Mouse (Mus musculus): ENCODE measurements at regions not wholly inside any gene's neighbourhood (a gene's known extent, or its start where the extent isn't known, plus 50 kb on each side); places are given as distances from the start of the nearest gene placed in this dataset.

DNA sequence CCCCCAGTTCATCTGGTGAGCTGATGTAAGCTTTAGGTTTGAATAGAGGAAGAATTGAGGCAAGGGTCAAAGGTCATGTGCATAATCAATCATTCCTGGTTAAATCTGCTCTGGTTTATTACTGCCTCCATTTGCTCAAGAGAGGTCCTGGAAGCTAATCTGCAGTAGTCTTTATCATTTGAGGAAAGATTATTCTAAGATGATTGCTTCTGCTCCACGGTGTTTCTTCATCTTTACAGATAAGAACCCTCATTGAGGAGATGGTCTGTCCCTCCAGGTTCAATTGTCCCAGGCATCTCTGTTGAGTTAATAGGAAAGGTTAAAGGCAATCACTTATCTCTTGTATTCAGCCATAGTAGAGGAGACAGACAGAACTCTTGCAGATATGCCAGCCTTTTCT, 3557.5 kb upstream of the Gm6569 start:
- DNase-seq = no peak
- intact Hi-C loops (cut with DNase I) = no loop called here

DNA sequence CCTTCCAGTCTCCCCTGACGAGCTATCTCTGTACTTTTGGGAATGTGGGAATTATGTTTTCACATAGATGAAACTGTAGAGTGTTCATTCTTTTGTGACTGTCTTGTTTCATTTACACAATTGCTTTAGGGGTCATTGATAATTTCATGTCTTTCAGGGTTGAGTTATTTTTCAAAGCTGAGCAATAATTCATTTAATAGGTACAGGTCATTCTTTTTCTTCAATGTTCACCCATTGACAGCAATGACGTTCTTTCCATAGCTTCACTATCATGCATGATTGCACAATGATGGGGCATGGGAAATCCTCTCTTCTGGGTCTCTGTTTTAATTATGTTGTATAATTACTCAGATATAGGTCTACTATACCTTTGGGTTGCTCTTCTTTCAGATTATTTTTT, 3512.6 kb upstream of the Gm6569 start:
- no peak for DNase-seq
- intact Hi-C loops (cut with DNase I) = no loop called here

DNA sequence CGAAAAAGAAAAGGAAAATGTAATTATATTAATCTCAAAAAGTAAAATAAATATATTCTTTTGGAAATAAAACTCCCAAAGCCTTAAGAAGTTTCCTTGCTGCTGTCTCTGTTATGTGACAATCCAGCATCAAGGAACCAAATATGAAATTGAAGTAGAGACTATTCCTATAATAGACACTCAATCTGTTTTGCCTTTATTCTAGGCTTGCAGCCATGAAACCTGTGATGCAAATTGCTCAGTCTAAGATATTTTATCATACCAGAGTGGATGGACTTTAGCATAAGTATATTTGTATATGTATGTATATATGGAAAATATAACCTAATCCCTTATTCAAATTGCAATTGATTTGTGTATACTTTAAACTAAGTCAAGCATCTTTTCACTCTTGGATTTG, 3495.1 kb upstream of the Gm6569 start:
- intact Hi-C loops (cut with DNase I) = no loop called here
- DNase-seq = no peak

DNA sequence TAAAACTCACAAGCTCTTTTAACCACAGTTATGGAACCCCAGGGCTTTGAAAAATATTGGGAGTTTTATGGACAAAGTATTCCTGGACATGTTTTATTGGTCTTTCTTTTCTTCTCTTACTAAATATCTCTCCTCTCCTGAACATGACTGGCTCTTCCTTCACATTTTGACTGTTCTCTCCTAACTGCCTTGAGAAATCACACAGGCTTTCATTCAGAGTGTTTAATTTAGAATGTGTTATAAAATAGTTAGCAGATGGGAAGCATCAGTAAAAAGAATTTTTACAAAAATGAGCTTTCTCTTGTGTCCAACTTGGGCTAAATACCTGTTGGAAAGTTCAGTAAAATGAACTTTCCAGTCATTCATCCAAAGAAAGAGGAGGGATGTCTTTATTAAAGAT, 3493.0 kb upstream of the Gm6569 start:
- no peak for DNase-seq

DNA sequence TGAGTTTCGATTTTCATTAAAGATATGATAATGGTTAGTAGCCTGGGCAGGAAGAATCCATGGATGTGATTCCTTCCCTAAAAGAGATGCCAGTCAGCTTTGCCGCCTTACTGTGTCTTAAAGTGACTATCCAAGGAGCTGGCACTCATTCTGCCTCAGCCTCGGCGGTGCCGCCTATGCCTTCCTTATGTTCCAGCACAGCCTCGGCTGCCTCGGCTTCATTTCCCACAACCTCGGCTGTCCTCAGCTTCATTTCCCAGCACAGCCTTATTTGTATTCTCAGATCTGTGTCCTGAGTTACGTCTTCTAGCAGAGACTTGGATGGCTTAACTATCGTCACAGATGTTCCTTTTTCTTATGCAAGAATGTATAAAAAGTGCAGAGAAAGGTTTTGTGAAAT, 3476.4 kb upstream of the Gm6569 start:
- intact Hi-C loops (cut with DNase I) = no loop called here

More for the DNA sequence above, 3493.0 kb upstream of the Gm6569 start:
- intact Hi-C loops (cut with DNase I) = no loop called here

DNA sequence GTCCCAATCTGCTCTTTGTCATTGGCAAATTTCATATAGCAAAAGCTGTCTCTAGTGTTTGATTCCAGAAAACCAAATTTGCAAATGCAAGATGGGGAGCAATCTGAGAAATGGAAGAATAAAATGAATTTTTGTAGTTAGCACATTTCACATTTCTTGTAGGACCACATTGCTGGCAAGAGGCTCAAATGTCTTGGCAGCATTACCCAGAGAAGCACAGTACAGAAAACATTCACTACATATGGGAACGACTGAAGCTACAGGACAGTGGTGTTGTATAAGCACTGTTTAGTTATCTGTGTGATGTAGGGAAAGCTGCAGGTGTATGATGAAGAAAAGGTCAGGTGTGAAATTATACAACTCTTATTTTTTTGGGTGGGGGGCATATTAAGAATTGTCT, 3449.7 kb upstream of the Gm6569 start:
- DNase-seq = no peak
- intact Hi-C loops (cut with DNase I) = loop anchor here (5.0 kb wide), 1 partner anchor 302 kb away; no protein-coding TSS in a partner anchor

More for the DNA sequence above, 3476.4 kb upstream of the Gm6569 start:
- DNase-seq = no peak

DNA sequence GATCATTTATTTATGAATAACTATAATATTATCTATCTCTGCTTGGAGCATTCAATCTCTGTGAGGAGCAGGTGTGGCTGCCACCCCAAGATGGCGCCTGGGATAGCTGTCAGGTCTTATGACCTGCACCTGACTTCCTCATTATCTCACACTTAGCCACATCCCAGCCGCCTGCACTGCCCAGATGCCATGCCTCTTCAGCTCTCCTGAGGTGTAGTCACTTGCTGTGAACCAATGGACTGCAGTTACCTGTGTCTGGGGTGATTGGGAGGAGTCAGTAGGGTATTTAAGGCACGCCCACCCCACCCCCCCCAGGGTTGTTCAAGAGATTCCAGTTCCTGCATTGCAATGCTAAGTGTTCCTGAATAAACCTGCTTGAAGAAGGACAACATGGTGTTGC, 3418.1 kb upstream of the Gm6569 start:
- DNase-seq = no peak
- intact Hi-C loops (cut with DNase I) = no loop called here

DNA sequence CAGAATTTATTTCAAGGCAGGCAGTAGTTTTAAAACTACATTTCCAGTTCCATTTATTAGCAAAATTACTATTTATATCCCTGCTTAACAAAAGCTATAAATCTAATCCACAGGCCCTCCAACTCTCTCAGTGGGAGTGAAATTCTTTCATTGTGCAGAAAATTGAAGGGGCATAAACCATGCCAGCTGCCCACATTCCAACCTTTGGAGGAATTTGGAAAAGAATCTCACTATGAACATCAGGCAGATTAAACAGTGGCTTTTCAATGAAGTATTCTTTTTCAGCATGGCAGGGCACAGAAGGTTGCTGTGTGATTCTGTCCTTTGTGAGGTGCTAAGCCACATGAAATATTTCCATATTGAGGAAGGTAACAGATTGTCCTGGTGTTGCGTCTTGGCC, 3408.8 kb upstream of the Gm6569 start:
- intact Hi-C loops (cut with DNase I) = no loop called here
- no peak for DNase-seq
